Mouse (Mus musculus): ENCODE results near the gene Oosp3. TPM values are rescaled to one million over a fixed set of nuclear protein-coding genes. Genes with fewer than 3 reads are reported as not detected.

Gene Oosp3
- polyA plus RNA-seq, 1 experiment from 2014 or later = not detected

Other genes starting within 250 kb of the Oosp3 start
- gene Ms4a6c, start 227.7 kb upstream of the Oosp3 start, polyA plus RNA-seq (2015; fragmentation: Nextera tagmentation; extraction: Ambion mirVana) = 9.3 and 12.4 TPM in 2 replicates
- 0.17 and 0.29 TPM in 2 replicates for gene Gm8369, start 211.1 kb upstream of the Oosp3 start, polyA plus RNA-seq (2015; fragmentation: Nextera tagmentation; extraction: Ambion mirVana)
- 7.4 and 8.4 TPM in 2 replicates for gene Ms4a6b, start 180.5 kb upstream of the Oosp3 start, polyA plus RNA-seq (2015; fragmentation: Nextera tagmentation; extraction: Ambion mirVana)
- 4.8 and 5.1 TPM in 2 replicates for gene Ms4a4d, start 160.3 kb upstream of the Oosp3 start, polyA plus RNA-seq (2015; fragmentation: Nextera tagmentation; extraction: Ambion mirVana)
- 5.3 and 6.6 TPM in 2 replicates for gene Ms4a6d, start 92.2 kb upstream of the Oosp3 start, polyA plus RNA-seq (2015; fragmentation: Nextera tagmentation; extraction: Ambion mirVana)
- 0.34 and 1.1 TPM in 2 replicates for gene Ms4a2, start 73.3 kb upstream of the Oosp3 start, polyA plus RNA-seq (2015; fragmentation: Nextera tagmentation; extraction: Ambion mirVana)
- 1.4 and 1.6 TPM in 2 replicates for gene Ms4a3, start 56.2 kb upstream of the Oosp3 start, polyA plus RNA-seq (2015; fragmentation: Nextera tagmentation; extraction: Ambion mirVana)
- gene Oosp2, start 36.5 kb upstream of the Oosp3 start, polyA plus RNA-seq (2015; fragmentation: Nextera tagmentation; extraction: Ambion mirVana) = not detected in 2 replicates
- not detected in 2 replicates for gene Oosp1, start 5.9 kb upstream of the Oosp3 start, polyA plus RNA-seq (2015; fragmentation: Nextera tagmentation; extraction: Ambion mirVana)
- gene Gif, start 50.5 kb downstream of the Oosp3 start, polyA plus RNA-seq (2015; fragmentation: Nextera tagmentation; extraction: Ambion mirVana) = 9.9 and 15.4 TPM in 2 replicates
- gene Mrpl16, start 73.3 kb downstream of the Oosp3 start, polyA plus RNA-seq (2015; fragmentation: Nextera tagmentation; extraction: Ambion mirVana) = 51.7 and 53.0 TPM in 2 replicates
- 20.2 and 22.7 TPM in 2 replicates for gene Stx3, start 122.3 kb downstream of the Oosp3 start, polyA plus RNA-seq (2015; fragmentation: Nextera tagmentation; extraction: Ambion mirVana)
- gene Olfr1417, start 142.2 kb downstream of the Oosp3 start, polyA plus RNA-seq (2015; fragmentation: Nextera tagmentation; extraction: Ambion mirVana) = 0.13 TPM in 1 of 2 replicates, not detected in the other
- not detected in 2 replicates for gene Olfr1418, start 164.0 kb downstream of the Oosp3 start, polyA plus RNA-seq (2015; fragmentation: Nextera tagmentation; extraction: Ambion mirVana)
- not detected in 2 replicates for gene Olfr1419, start 178.1 kb downstream of the Oosp3 start, polyA plus RNA-seq (2015; fragmentation: Nextera tagmentation; extraction: Ambion mirVana)
- gene Olfr1420, start 189.5 kb downstream of the Oosp3 start, polyA plus RNA-seq (2015; fragmentation: Nextera tagmentation; extraction: Ambion mirVana) = 0.06 TPM in 1 of 2 replicates, not detected in the other
- gene Patl1, start 215.3 kb downstream of the Oosp3 start, polyA plus RNA-seq (2015; fragmentation: Nextera tagmentation; extraction: Ambion mirVana) = 16.6 and 16.9 TPM in 2 replicates